Mouse (Mus musculus) intestine, postnatal 0 days (tissue): Measurements from ENCODE around the gene Colgalt1. TPM values are rescaled to one million over a fixed set of nuclear protein-coding genes. Genes with fewer than 3 reads are reported as not detected.

Source experiments
- ATAC-seq: fragments of 200-750 bp; cut with Nextera tagmentation; 2 replicates; pipeline ENCODE4 v1.8.0; 2017; ENCODE audit warnings: mild to moderate bottlenecking, moderate TSS enrichment, moderate library complexity
- H3K27ac ChIP-seq: fragments of 300-500 bp; sonication (generic); 2 replicates; pipeline ENCODE4 v1.5.1; 2014; ENCODE audit warnings: mild to moderate bottlenecking, low read depth, low read length, moderate library complexity
- H3K27me3 ChIP-seq: fragments of 300-500 bp; sonication (generic); replicated peaks from 2 replicates; pipeline ENCODE4 v1.6.1; 2014; ENCODE audit warnings: low read length, mixed read lengths; ENCODE audit not compliant: control insufficient read depth, insufficient read depth
- H3K36me3 ChIP-seq: fragments of 300-500 bp; sonication (generic); 2 replicates; pipeline ENCODE4 v1.6.1; 2014; ENCODE audit warnings: mild to moderate bottlenecking, moderate library complexity; ENCODE audit not compliant: control insufficient read depth, insufficient read depth
- H3K4me1 ChIP-seq: fragments of 300-500 bp; sonication (generic); replicated peaks from 2 replicates; pipeline ENCODE4 v1.6.1; 2014; ENCODE audit warnings: antibody characterized with exemption, low read length, mixed read lengths; ENCODE audit not compliant: control insufficient read depth, insufficient read depth
- H3K4me2 ChIP-seq: fragments of 300-500 bp; sonication (generic); replicated peaks from 2 replicates; pipeline ENCODE4 v1.6.1; 2014; ENCODE audit warnings: low read depth, mild to moderate bottlenecking, moderate library complexity
- H3K4me3 ChIP-seq: fragments of 300-500 bp; sonication (generic); 2 replicates; pipeline ENCODE4 v1.5.1; 2014; ENCODE audit warnings: low read depth, low read length
- H3K9ac ChIP-seq: fragments of 300-500 bp; sonication (generic); 2 replicates; pipeline ENCODE4 v1.6.1; 2014; ENCODE audit warnings: mild to moderate bottlenecking, low read depth, low read length
- H3K9me3 ChIP-seq: fragments of 300-500 bp; sonication (generic); 2 replicates; pipeline ENCODE4 v1.6.1; 2016; ENCODE audit warnings: mixed run types; ENCODE audit not compliant: control insufficient read depth
- CTCF ChIP-seq: sonication (generic); IDR thresholded peaks from 2 replicates; pipeline ENCODE4 v1.5.1; 2016; ENCODE audit warnings: low read depth, mild to moderate bottlenecking, control low read depth, antibody characterized with exemption, moderate library complexity
- WGBS: fragments of 180-500 bp; shearing (Covaris S2); extraction: QIAGEN DNeasy Blood & Tissue Kit; methylation state at CpG from one replicate; pipeline ENCODE4 v1.1.7; 2014; 5-methylcytosine and 5-hydroxymethylcytosine counted together
- polyA plus RNA-seq: library from polyadenylated mRNA; unstranded; fragments of >200 nt; fragmentation: Nextera tagmentation; extraction: Ambion mirVana; gene quantifications from 2 replicates; pipeline ENCODE4 v1.2.1, GENCODE M21; 2015

Gene Colgalt1
- polyA plus RNA-seq, 1 experiment from 2014 or later, result 44.5 TPM

DNA sequence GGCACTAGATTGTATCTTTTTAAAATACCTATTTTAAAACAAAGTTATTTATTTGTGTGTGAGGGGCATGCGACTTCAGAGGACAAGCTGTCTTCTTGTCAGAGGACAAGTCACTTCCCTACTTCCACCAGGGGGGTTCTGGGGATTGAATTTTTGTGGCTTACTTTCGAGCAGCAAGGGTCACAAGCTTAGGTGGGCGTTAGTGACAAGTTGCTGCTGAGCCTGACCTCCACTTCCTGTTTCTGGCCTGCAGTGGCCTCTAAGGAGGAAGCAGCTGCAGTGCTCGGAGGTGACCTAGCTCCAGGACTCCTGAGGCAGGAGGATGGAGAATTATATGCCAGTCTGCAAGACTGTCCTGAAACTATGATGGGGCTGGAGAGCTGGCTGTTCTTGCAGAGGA is 2.6 kb downstream of the Colgalt1 start:
- no peak for ATAC-seq
- Histone ChIP-seq H3K4me1 (no peaks in the 10 kb centered on the region; the same call in 1 of the 2 replicates), H3K27me3 (no peaks in the 10 kb centered on the region), H3K4me3 (no peak overlapping the region), H3K4me2 (no peak overlapping the region), H3K36me3 (peaks cover 47% of the 10 kb centered on the region), H3K9ac (no peak overlapping the region), H3K27ac (no peak overlapping the region), H3K9me3 (no peaks in the 10 kb centered on the region)
- TF ChIP-seq CTCF, result no peak
- 60% methylated on average over 4 of the region's 4 CpGs for WGBS

DNA sequence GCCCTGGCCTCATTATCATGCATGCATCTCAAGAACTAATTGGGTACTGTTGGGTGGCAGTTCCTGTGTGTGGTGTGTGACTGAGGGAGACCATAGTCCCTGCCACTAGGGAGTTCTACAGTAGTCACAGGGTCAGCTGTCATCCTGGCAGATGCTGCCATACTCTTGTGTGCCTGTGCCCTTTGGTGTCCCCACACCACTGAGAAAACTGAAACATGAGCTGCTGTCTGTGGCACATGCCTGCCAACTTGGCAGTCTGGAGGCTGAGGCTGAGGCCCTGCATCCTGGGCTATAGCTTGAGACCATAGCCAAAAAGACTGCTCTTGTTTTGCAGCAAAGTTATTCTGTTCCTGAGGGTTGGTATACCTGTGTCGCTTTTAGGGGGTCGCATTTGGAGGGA is 9.0 kb downstream of the Colgalt1 start:
- no peak overlapping the region for H3K27ac ChIP-seq
- ATAC-seq, result no peak
- H3K4me2 ChIP-seq, result no peak overlapping the region
- no peaks in the 10 kb centered on the region for H3K4me1 ChIP-seq
- no peak overlapping the region for H3K4me3 ChIP-seq
- TF ChIP-seq CTCF, result no peak
- WGBS, result 98% methylated on average over 2 of the region's 2 CpGs
- no peak overlapping the region for H3K9ac ChIP-seq
- H3K36me3 ChIP-seq, result peaks cover 93% of the 10 kb centered on the region
- peaks cover 12% of the 10 kb centered on the region for H3K9me3 ChIP-seq
- no peaks in the 10 kb centered on the region for H3K27me3 ChIP-seq

DNA sequence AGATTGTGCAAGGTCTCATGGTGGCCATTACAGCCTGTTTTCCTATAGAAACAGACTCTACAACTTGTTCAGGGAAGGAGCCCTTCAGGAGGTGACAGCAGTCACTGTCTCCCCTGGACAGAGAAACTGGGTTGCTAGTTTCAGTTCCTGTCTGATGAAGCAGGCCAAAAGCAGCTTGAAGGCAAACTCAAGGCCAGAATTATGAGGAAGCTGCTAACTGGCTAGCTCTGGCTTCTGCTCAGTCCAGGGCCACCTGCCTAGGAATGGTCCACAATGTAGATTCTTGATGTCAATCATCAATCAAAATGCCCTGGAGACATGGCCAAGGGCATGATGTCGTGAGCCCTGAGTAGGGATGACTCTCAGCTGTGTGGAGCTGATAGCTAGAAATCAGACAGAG is 14.3 kb downstream of the Colgalt1 start:
- Histone ChIP-seq H3K9ac (no peak overlapping the region), H3K27ac (no peak overlapping the region), H3K27me3 (peaks cover 4% of the 10 kb centered on the region; the same call in 1 of the 2 replicates), H3K4me2 (no peak overlapping the region), H3K9me3 (peaks cover 12% of the 10 kb centered on the region), H3K36me3 (peaks cover 52% of the 10 kb centered on the region), H3K4me1 (peaks cover 15% of the 10 kb centered on the region), H3K4me3 (no peak overlapping the region)
- WGBS, result 87% methylated on average over 1 of the region's 1 CpGs
- TF ChIP-seq CTCF, result no peak
- ATAC-seq, result no peak

DNA sequence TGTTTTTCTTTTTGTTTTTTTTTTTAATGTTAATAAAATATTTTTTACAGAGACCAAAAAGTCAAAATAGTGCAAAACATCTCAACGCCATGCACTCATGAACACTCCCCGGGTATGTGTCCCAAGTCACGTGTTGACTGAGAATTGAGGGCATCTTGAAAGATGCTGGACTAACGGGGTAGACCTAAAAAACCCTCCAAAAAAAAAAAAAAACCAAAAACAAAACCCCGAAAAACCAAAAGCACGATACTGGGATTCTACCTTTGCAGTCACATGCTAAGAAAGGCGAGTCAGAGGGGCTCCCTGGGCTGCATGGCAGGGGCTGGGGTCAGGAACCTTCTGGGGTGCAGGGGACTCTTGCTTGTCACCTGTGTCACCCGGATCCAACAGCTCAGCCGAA is 16.0 kb downstream of the Colgalt1 start:
- no peak overlapping the region for H3K9ac ChIP-seq
- peaks cover 37% of the 10 kb centered on the region for H3K36me3 ChIP-seq
- peaks cover 13% of the 10 kb centered on the region; the same call in 1 of the 2 replicates for H3K27me3 ChIP-seq
- H3K27ac ChIP-seq, result no peak overlapping the region
- no peak overlapping the region for H3K4me2 ChIP-seq
- H3K4me3 ChIP-seq, result no peak overlapping the region
- peaks cover 12% of the 10 kb centered on the region for H3K9me3 ChIP-seq
- WGBS, result 91% methylated on average over 9 of the region's 9 CpGs
- H3K4me1 ChIP-seq, result peaks cover 15% of the 10 kb centered on the region
- no peak for ATAC-seq
- no peak for TF ChIP-seq CTCF

DNA sequence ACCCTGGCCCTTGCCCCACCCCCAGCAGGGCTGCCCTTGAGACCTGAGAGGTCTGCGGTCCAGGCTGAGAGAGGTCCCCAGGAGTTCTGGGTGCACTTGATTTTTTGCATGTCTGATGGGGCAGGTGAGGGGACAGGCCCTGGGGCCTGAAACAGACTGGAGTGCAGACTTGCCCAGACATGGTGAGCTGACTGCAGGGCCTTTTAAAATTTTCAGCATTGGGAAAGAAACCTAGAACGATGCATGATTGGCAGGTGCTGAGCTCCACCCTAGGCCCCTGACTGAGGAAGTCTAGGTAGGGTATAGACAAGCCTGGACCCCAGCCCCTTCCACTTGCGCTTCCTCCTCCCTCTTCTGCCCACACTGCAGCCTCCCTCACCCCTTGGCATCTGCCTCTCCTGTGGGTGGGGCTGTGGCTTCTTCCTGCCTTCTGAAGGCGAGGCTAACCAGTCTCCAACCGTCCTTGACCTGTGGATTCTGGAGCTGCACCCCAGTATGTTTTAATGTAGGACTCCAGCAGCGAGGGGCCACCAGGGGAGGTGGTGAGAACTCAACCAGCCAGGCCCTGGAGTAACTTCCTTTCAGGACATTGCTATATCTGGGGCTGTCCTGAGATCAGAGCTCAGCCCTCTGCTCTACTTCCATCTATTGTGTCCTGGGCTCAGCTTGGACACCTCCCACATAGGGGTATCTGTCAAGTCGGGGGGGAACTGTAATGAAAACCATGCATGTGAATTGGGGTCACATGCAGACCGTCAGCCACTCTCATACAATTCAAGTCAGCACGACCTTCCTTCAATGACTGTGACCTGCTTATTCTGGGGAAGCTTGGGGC is 16.7 kb downstream of the Colgalt1 start:
- peaks cover 15% of the 10 kb centered on the region for H3K4me1 ChIP-seq
- no peak overlapping the region for H3K9ac ChIP-seq
- no peak for ATAC-seq
- 0 out of 2 replicates have a peak, but pooled peaks have one; percentile 14 for TF ChIP-seq CTCF
- H3K9me3 ChIP-seq, result peaks cover 7% of the 10 kb centered on the region
- H3K4me2 ChIP-seq, result no peak overlapping the region
- H3K27me3 ChIP-seq, result peaks cover 13% of the 10 kb centered on the region; the same call in 1 of the 2 replicates
- peaks cover 30% of the 10 kb centered on the region for H3K36me3 ChIP-seq
- WGBS, result 42% methylated on average over 9 of the region's 9 CpGs
- no peak overlapping the region for H3K27ac ChIP-seq
- no peak overlapping the region for H3K4me3 ChIP-seq

DNA sequence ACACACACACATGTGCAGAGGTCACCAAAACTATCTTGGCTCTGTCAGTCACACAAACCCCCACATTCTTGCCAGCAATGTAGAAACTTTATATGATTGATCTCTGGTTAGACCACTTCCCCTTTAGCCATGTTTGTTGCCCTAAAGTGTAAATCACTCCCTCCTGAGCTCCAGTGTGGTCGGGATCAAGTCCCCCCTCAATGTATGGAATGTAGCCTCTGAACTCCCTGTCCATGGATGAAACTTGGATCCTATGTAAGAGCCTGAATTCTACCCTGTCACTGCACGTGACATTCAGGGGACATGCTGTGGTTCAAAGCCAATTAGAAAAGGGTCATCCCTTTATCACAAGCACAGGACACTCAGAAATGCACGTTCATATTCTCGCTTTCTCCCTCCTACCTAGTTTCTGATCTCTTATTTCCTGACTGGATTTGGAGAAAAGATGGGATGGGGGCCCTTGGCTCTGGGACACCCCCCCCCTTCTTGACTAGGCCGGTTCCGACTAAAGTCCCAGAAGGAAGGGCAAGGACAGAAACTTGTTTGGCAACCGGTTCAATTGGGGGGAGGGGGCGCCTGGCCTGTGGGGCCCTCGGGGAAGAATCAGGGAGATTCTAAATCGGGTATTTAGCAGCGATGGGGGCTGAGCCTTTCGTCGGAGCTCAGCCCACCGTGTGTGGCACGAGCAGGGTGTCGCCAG is 17.7 kb downstream of the Colgalt1 start:
- Histone ChIP-seq H3K36me3 (peaks cover 19% of the 10 kb centered on the region), H3K9ac (peak overlapping the region; percentile 60), H3K4me1 (peaks cover 15% of the 10 kb centered on the region), H3K4me3 (peak overlapping the region; percentile 49), H3K27ac (peak overlapping the region; percentile 15; the same call in 1 of the 2 replicates), H3K27me3 (peaks cover 13% of the 10 kb centered on the region; the same call in 1 of the 2 replicates), H3K9me3 (no peaks in the 10 kb centered on the region), H3K4me2 (peak overlapping the region; percentile 98)
- WGBS, result 7% methylated on average over 16 of the region's 16 CpGs
- TF ChIP-seq CTCF, result no peak
- no peak for ATAC-seq
